Mouse (Mus musculus): Measurements from ENCODE around the gene Olfr1110. TPM values are rescaled to one million over a fixed set of nuclear protein-coding genes. Genes with fewer than 3 reads are reported as not detected.
"Not testable (repeated sequence)": the region's sequence is repeated elsewhere in the genome, so short reads cannot be mapped to it uniquely, and the experiment has no call there.

Gene Olfr1110
- total RNA-seq (2021): not detected

DNA sequence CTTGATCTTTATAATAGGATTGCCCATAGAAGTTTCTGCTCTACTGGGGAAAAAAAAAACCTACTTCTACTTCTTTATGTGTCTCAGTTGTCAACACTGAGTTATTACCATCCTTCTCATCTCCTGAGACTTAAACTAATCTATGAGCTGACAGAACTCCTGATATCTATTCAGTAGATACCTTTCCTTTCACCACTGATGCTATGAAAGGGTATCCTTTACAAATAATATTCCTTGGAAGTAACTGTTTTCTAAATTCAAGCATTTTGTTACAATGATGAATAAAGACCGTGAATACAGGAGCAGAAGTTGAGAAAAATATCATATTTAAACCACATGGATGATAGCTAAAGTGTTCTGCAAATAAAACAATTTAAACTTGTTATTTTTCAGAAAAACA, at the start of gene Olfr1110:
Olfr1110 (minus strand) TSS at position 101 of the 400 bp plus-strand sequence.
- intact Hi-C loops (cut with DNase I): no loop called here

DNA sequence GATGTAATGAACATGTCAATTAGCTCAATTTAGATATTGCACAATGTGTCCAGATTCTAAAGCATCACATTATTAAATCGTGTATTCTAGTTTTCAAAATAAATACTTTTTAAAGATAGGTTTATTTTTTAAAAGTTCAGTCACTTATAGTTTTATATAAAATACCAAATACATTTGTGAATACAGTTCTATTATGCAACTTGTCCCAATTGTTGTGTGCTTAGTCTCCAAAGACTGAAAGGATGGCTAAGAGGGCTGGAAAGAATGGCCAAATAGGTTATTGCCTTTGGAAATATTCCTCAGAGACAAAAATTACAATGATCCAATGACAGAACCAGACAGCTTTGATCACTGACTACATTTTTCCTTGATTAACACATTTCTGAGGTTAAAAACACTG, 47.4 kb upstream of the Olfr1110 start, which contains the start of gene Olfr1112:
Olfr1112 (plus strand) TSS at position 301 of the 400 bp plus-strand sequence.
- no peak for DNase-seq
- intact Hi-C loops (cut with DNase I): no loop called here

More for the DNA sequence above, at the start of gene Olfr1110:
- no peak for DNase-seq

DNA sequence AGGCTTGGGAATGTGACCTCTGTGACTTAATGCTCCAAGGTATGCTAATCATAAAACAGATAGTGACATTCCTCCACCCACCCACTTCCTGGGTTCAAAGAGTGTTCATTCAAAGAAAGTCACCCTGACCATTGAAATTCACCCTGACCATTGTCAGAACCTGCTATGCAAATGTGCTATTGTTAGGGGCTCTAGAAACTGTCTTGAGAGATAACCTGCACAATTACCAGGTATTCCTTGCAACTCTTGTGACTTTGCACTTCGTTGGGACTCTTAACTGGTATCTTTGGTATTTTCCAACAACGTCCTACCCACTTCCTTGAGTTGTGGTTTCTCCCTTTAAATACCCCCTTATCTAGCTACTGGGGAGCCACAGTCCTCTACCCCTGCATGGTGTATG, 27.6 kb upstream of the Olfr1110 start:
- DNase-seq; intact Hi-C loops (cut with DNase I): not testable (repeated sequence)

DNA sequence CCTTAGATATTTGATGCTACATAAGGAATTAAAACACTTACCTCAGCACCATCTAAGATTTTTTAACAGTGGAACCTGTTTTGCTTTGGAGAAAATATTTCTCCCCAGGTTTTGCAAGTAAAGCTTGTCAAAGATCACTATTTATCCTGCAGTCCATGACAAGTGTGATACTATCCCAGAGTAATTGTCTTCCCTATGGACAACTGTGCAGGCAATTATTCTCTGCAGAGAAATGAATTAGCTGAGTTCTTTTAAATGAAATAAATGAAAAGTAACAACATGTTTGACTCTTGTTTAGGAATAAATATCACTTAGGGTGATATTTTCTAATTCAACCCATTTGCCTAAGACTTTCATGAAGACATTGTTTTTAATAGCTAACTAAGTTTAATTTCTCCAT, 12.4 kb upstream of the Olfr1110 start, which contains the start of gene Olfr1111:
Olfr1111 (minus strand) TSS at position 101 of the 400 bp plus-strand sequence.
- no peak for DNase-seq
- intact Hi-C loops (cut with DNase I): no loop called here

DNA sequence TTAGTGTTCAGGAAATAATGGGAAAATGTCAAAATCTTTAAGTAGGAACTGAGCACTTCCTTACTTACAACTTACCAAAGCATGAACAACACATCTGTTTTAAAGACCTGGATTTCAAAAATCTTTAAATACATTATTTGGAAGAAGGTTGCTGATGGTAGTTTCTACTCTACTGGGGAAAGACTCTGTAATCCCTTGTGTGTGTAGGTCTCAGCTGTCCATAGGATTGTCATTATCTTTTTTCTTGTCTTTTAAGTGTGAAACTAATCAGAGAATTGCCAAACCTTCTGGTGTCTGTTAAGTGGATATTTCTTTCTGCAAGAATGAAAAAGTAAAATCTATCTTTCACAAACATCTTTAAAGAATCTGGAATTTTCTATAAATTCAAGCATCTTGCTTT, 25.6 kb downstream of the Olfr1110 start, which contains the start of gene Olfr259:
Olfr259 (minus strand) TSS at position 101 of the 400 bp plus-strand sequence.
- no peak for DNase-seq
- intact Hi-C loops (cut with DNase I): no loop called here

DNA sequence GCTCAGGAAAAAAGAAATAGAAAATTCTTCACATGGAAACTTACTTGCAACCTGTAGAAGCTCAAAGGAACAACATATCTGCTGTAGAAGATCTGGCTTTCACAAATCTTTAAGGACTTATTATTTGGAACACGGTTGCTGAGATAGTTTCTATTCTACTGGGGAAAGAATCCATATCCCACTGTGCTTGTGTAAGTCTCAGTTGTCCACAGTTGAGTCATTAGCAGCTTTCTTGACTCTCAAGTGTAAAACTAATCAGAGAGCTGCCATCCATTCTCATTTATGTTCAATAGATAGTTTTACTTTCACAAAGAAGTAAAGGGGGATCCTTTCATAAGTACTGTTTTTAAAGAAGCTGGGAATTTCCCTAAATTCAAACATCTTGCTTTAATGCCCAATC, 44.2 kb downstream of the Olfr1110 start, which contains the start of gene Olfr1109:
Olfr1109 (minus strand) TSS at position 101 of the 400 bp plus-strand sequence.
- no peak for DNase-seq
- intact Hi-C loops (cut with DNase I): no loop called here

Other genes with a start within 250 kb of the Olfr1110 start
- gene Olfr1097, start 248.1 kb downstream of the Olfr1110 start, total RNA-seq (2021): not detected
- gene Olfr1098, start 215.8 kb downstream of the Olfr1110 start, total RNA-seq (2021): not detected
- not detected for gene Olfr1099, start 179.6 kb downstream of the Olfr1110 start, total RNA-seq (2021)
- gene Olfr1100, start 160.3 kb downstream of the Olfr1110 start, total RNA-seq (2021): not detected
- gene Olfr1101, start 149.1 kb downstream of the Olfr1110 start, total RNA-seq (2021): not detected
- gene Olfr1102, start 141.9 kb downstream of the Olfr1110 start, total RNA-seq (2021): not detected
- gene Olfr1104, start 113.2 kb downstream of the Olfr1110 start, total RNA-seq (2021): not detected
- not detected for gene Olfr1105, start 103.8 kb downstream of the Olfr1110 start, total RNA-seq (2021)
- not detected for gene Olfr1106, start 88.0 kb downstream of the Olfr1110 start, total RNA-seq (2021)
- gene Olfr1107, start 64.5 kb downstream of the Olfr1110 start, total RNA-seq (2021): not detected
- not detected for gene Olfr1109, start 44.3 kb downstream of the Olfr1110 start, total RNA-seq (2021)
- not detected for gene Olfr259, start 25.7 kb downstream of the Olfr1110 start, total RNA-seq (2021)
- gene Olfr1111, start 12.3 kb upstream of the Olfr1110 start, total RNA-seq (2021): not detected
- gene Olfr1112, start 47.5 kb upstream of the Olfr1110 start, total RNA-seq (2021): not detected
- not detected for gene Olfr1113, start 68.7 kb upstream of the Olfr1110 start, total RNA-seq (2021)
- not detected for gene Olfr1115, start 107.7 kb upstream of the Olfr1110 start, total RNA-seq (2021)
- gene Olfr1116, start 127.2 kb upstream of the Olfr1110 start, total RNA-seq (2021): not detected
- not detected for gene Olfr1118, start 167.3 kb upstream of the Olfr1110 start, total RNA-seq (2021)
- gene Olfr1120, start 214.5 kb upstream of the Olfr1110 start, total RNA-seq (2021): not detected
- gene Olfr1121, start 229.6 kb upstream of the Olfr1110 start, total RNA-seq (2021): not detected
- gene Olfr1122, start 245.5 kb upstream of the Olfr1110 start, total RNA-seq (2021): under 1 TPM in 1 of 2 experiments, not detected in 1; 0.07 TPM

All from heart, postnatal 10 days (tissue).